17 mouse cellular contexts compared by ENCODE assay signal in the genomic region with DNA sequence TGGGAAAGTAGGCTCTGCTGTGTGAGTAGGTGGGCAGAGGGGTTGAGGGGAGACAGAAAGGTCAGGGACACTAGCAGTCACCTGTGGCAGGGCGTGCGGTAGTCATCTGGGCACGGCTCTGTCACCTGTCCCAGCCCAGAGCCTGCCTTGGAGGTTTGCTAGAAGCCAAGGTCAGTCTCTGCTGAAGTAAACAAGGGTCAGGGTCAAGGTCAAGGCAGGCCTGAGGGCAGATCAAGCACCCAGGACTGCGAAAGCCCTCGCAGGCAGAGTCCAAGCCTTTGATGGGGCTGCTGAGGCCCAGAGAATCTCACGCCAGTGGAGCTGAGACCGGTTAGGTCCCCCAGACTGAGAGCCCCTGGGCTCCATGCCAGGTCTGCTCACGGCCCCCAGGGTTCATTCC.
"Had no signal": no experiment of that assay in that cellular context is flagged by ENCODE, and none has a peak within 500 bp of the region (broad histone marks: within the 10 kb centered on the region; RNA-seq: fewer than 3 reads in every experiment).

No protein-coding gene starts in this region.

- H3K27ac ChIP-seq: kidney, postnatal 0 days; limb, embryonic 12.5 days; limb, embryonic 15.5 days; liver, embryonic 14.5 days; lung, embryonic 15.5 days; stomach, postnatal 0 days had no signal

- DNase-seq: kidney, adult 2 months; kidney, postnatal 25 days; liver, postnatal 0 days; lung, postnatal 14 days; lung, postnatal 4 days; midbrain, embryonic 14.5 days; thymus, adult 2 months; thymus, postnatal 14 days; thymus, postnatal 4 days had no signal

- H3K4me3 ChIP-seq: limb, embryonic 12.5 days; limb, embryonic 15.5 days; lung, embryonic 15.5 days had no signal

- H3K4me1 ChIP-seq: lung, embryonic 15.5 days had no signal

- ATAC-seq: liver, postnatal 0 days had no signal

- H3K9me3 ChIP-seq: limb, embryonic 12.5 days; limb, embryonic 15.5 days; lung, embryonic 15.5 days had no signal

- H3K27me3 ChIP-seq: lung, embryonic 15.5 days had no signal

- H3K9ac ChIP-seq: limb, embryonic 12.5 days; limb, embryonic 15.5 days; liver, embryonic 14.5 days; liver, postnatal 0 days; lung, embryonic 15.5 days had no signal

- H3K36me3 ChIP-seq: limb, embryonic 12.5 days; limb, embryonic 15.5 days; lung, embryonic 15.5 days had no signal

- H3K4me2 ChIP-seq: limb, embryonic 12.5 days; limb, embryonic 15.5 days; liver, embryonic 11.5 days; lung, embryonic 15.5 days; midbrain, embryonic 11.5 days had no signal
